Mouse (Mus musculus) E14TG2a.4 (cell line): ENCODE results near the gene Pole2.

ENCODE experiments used
- CTCF ChIP-seq: conservative IDR thresholded peaks from 2 replicates; pipeline ENCODE4 v1.5.1; 2014; ENCODE audit warnings: low read length
- NANOG ChIP-seq: IDR thresholded peaks from 2 replicates; pipeline ENCODE4 v1.6.1; 2014; ENCODE audit warnings: borderline replicate concordance, low read length, mixed read lengths
- POU5F1 ChIP-seq: IDR thresholded peaks from 2 replicates; pipeline ENCODE4 v1.6.1; 2014; ENCODE audit warnings: low read length, borderline replicate concordance

- TF ChIP-seq CTCF = no peak
- TF ChIP-seq NANOG = no peak
- TF ChIP-seq POU5F1 = no peak
Observed at GRCm38 (mm10) chr12:69197378-69198163, 30.4 kb downstream of the Pole2 start.
